Mouse (Mus musculus) small intestine, adult 2 months (tissue): Measurements from ENCODE around the gene Nlrp6.

ENCODE experiments used
- CTCF ChIP-seq: fragments of 200-500 bp; IDR thresholded peaks from 2 replicates; pipeline ENCODE4 v1.5.1; 2012; ENCODE audit warnings: low read depth, mild to moderate bottlenecking, control low read depth, inconsistent platforms, low read length, moderate library complexity, mixed read lengths; ENCODE audit not compliant: insufficient replicate concordance, insufficient read length; ENCODE audit errors: extremely low read depth
- POLR2A ChIP-seq: fragments of 200-500 bp; IDR thresholded peaks from 2 replicates; pipeline ENCODE4 v1.6.1; 2012; ENCODE audit warnings: low read depth, mild to moderate bottlenecking, control low read depth, inconsistent platforms, low read length, moderate library complexity

DNA sequence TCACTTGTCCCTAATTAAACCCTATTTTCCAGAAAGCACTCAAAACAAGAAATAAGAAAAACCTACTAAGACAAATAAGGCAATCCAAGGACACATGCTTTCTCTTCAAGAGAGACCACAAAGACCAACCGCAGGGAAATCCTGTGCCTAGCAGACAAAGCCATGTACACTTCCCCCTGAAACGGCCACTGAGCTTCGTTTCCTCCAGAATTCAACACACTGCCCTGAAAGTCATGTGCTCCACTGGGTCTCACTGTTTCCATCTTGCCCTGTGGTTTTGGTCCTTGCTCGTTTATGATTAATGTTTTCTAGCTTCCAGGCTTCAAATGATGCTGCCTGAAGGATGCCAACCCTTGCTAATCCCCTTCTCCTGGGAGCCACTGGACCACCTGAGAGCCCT, 46.5 kb upstream of the Nlrp6 start:
- TF ChIP-seq CTCF (no peak), POLR2A (no peak)
